Mouse (Mus musculus): Measurements from ENCODE around the gene Gm16434.
"Not testable (repeated sequence)": the region's sequence is repeated elsewhere in the genome, so short reads cannot be mapped to it uniquely, and the experiment has no call there.

Gene Gm16434

GRCm38 (mm10) chr14:7194440-7194839 lies at the start of gene Gm16434:
Gene Gm16434, minus strand, starts transcription at chr14:7194540.
- DNase-seq: not testable (repeated sequence)

DNA sequence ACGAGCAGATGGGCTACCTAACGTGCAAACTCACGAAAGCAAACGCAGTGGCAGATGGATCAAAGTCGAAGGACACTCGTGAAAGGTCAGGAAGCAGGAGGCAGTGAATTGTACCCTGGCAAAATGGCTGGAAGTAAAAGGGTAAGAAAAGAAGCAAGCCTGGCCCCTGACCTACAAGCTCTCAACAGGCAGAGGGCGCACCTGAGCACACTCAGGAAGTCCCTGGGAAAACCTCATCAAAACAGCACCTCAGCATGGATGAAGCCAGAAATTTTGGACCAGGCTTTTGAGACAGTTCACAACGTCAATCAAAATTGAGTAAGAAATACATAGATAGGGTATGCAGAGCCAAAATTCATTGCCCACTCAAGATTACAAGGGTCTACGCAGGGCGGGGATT lies 49.2 kb upstream of the Gm16434 start:
- not testable (repeated sequence) for DNase-seq

GRCm38 (mm10) chr14:7200070-7200469 lies 5.7 kb upstream of the Gm16434 start:
- peak; percentile 0 for DNase-seq

DNA sequence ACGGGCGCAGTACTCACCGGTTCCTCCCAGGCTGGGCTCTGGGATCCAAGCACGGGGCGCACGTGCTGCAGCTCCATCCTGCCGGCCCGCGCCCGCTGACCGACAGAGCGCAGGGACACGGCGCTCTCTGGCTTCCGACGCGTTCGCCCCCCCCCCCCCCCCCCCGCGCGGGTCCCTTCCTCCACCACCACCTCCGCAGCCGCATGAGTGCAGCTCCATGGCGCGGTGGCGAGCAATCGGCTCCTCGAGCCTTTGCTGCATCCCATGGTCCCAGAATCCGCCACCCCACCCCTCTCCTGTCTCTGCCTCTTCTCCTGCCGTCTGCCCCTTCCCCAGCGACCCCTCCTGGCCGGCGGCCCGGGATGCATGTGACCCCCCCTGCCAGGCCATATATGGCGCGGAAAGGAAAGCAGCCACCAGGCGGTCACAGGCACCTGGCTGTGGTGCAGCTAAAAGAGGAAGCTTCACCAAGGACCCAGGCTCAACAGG lies 19.8 kb downstream of the Gm16434 start, which contains the start of gene Gm3512:
TSS of gene Gm3512 (minus strand) at position 51 of the 489 bp plus-strand sequence.
- not testable (repeated sequence) for DNase-seq
